Mouse (Mus musculus): ENCODE data around the gene Pofut1.
"Not testable (repeated sequence)": the region's sequence is repeated elsewhere in the genome, so short reads cannot be mapped to it uniquely, and the experiment has no call there.

The Pofut1 gene

DNA sequence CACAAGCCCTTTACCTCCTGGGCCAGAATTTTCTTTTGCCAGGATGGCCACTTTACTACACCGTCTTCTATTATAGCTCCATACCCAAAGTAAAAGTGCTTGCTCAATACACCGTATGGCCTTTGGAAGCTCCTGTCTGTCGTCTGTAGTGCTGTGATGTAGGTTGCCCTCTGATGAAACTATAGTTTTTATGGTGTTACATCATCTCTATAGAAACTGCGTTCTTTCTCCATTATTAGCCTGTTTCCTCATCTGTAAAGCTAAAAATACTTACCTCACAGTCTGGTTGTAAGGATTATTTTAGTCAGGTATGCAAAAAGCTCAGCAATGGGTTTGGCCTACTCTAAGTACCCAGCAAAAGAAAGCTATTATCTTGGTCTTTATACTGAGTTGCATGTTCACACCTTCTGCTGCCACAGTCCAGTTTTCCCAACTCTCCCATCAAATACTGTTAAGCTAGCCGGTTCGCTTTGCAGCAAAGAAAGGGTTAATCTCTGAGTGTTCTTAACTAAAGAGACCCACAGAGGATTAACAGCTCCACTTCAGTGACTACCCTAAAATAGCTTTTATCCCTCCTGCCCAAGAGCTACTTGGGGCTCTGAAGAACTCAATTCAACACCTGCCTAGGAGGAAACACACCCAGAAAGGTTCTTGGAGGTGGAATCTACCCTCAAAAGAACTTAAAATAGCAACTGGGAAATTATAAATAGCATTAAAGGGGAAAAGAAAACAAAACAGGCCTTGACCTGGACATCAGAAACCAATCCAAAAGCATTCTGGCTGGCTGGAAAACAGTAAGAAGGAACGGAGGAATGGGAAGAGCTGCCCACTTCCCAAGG, 2.1 kb upstream of the Pofut1 start:
- DNase-seq (ENCODE audit: low read depth): no peak

DNA sequence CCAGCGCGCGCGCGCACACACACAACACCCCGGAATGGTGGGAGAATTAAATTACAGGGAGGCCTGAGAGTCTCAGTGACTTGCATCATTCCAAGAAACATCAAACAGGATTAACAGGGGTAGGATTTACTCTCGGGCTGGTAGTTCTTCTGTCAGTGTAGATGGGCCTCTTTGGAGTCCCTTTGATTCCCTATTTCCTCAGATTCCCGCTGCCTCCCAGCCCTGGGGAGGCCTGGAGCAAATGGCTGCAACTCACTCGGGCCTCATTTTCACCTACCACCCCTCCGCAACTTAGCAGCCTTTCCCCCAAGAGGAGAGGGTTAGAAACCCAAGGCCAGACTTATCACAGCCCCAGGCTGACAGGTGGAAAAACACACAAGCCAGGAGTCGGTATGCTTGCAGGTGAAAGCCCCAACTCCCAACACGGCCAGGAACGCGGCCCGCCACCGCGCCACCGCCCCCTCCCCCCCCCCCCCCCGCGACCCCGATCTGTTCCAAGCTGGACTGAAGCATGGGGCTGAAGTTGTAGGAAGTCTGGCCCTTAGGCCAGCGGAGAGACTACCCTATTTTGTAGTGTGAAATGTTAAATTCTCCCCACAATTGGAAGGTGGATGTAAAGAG, 1.4 kb upstream of the Pofut1 start:
- no peak for DNase-seq (ENCODE audit: low read depth)

DNA sequence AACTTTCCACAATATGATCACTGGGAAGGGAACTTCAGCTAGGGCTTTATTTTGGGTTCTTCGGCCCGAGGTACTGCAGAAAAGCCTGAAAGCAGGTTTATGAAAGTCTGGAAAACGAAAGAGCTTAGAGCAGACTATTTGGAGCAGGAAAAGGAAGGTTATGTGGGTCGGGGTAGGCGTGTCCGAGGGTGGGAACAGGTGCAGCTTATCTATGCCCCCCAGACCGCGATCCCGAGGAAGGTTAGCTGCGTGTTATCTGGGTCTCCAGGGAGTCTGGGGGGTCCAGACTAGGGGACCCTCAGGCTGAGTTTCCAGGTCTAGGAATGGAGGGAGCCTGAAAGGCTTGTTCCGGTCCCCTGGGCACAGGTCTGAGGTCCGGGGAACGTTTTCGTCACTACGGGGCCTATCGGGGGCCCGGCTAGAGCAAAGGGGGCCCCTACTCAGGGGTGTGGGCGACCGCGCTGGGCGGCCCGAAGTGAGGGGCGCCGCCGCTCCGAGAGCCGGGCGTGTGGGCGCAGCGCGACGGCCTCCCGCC, 565 bp upstream of the Pofut1 start:
- DNase-seq (ENCODE audit: low read depth): no peak

DNA sequence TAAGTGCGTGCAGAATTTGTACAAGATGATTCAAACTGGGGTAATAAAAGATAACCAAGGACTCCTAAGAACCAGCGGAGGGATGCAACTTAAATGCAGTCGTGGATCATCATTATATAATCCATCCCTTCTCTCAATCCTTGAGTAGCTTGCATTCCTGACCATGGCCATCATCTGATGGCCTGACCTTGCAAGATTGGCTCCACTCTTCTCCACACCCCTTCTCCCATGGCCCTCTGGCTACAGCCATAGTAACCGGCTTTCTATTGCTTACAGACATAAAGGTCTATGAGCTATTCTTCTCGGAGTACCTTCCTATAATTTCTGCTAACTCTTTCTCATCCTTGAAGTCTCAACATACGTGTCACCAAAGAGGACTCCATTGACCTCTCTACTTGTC, 823 bp downstream of the Pofut1 start:
- DNase-seq (ENCODE audit: low read depth): no peak

DNA sequence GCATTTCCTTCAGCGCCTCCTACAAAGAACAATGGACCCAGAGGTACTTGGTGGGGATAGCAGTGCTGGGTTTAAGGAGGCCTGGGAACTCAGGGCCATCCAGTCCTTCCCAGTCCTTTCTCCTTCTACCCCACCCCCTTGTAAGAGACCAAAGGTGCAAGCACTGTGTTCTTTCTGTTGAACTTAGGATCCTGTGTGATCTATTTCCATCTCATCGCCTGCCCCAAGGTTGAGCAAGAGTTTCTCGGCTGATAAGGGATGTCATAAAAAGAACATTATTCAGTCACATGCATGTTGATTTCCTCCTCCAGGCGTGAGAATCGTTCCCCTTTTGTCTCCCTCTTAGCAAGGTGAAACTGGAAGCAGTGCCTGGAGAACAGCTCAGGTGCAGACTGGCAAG, 8.4 kb downstream of the Pofut1 start:
- no peak for DNase-seq (ENCODE audit: low read depth)

DNA sequence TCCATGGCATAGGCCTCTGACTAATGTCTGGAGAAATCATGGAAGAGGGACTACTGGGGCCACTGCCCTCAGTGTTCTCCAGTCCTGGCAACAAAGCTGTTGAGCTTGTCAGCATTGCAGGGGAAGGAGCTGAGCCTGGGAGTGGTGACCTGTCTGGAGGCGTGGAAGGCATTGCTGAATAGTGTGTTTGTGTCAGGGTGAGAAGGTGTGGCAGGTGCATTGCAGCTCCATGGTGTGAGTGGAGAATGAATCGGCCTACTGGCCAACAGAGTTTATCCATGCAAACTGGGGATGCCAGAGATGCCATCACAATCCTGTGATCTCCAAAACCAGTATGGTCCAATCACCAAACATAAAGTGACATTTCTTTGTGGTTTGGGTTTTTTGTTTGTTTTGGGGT, 15.3 kb downstream of the Pofut1 start:
- DNase-seq (ENCODE audit: low read depth): no peak

DNA sequence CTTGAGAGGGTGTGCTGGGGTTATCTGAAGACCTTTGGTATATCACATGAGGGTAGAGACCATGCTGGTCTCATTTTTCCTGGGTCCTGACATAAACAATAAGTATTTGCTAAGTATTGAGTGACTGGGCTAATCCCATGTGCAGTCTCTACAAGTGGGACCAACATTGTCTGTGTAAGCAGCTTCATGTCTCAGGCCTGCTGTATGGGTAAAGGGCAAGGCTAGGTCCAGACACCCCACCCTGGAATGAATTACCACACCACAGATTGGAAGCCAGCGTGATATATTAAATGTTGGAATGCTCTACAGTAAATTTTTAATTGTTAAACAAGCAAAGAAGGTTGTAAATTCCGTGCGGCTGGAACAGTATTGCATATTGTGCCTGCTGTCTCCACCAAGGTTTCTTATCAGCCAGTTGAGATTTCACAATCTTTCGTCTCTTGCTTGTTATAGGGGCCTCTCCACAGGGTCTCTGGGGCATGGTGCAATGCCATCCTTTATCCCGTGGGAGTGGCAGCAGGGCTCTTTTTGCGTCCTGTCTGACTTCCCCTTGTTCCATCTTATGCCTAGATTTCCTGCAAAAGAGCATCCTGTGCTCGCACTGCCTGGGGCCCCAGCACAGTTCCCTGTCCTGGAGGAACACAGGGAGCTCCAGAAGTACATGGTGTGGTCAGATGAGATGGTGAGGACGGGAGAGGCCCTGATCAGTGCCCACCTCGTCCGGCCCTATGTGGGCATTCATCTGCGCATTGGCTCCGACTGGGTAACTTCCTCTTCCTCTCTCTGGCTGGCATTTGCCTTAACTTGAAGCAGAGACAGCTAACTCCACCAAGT, 17.9 kb downstream of the Pofut1 start:
- DNase-seq (ENCODE audit: low read depth): no peak

DNA sequence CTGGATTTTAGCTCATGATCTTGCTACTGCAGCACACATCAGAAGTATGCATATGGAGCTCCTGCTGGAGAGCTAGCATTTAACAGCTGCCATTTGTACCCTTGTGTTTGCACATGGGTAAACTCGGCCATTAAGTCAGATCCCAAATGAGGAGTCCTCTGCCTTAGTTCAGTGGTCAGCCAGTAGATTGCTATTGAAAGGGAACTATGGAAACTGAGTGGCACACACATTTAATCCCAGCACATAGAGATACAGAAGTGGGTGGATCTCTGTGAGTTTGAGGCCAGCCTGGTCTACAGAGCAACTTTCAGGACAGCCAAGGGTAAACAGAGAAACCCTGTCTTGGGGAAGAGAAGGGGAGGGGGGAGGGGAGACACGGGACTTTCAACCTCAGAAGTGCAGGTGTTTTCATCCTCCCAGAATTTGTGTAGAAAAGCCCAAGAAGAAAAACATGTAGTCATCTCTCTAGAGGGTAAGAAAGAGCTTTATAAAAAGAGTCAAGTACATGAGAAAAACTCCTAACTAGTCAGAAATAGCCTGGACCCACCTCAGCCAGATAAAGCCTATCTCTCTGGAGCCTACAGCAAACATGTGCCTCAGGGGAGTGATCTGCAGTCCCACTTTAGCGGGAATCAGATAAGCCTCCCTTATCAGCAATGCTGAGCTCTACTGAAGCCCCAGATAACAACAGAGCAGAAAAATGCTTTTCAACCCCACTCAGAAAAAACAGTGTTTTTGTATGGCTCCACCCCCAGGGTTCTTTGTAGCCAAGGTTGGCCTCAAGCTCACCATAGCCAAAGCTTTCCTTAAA, 18.7 kb downstream of the Pofut1 start:
- DNase-seq (ENCODE audit: low read depth): no peak

DNA sequence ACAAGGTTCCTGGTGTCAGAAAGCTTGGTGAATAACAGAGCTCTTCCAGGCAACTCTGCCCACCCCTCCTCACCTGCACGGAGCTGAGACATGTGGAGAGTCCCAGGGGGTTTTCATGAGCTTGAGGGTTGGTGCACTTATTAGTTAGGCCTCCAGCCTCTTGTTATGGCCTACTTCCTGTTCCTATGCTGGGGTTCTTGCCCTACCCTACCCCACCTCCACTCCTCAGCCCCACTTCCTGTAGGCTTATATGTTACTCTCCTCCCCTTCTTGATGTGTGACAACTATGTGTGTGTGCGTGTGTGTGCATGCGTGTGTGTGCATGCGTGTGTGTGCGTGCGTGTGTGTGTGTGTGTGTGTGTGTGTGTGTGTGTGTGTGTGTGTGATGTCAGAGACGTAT, 21.7 kb downstream of the Pofut1 start:
- DNase-seq (ENCODE audit: low read depth): no peak

DNA sequence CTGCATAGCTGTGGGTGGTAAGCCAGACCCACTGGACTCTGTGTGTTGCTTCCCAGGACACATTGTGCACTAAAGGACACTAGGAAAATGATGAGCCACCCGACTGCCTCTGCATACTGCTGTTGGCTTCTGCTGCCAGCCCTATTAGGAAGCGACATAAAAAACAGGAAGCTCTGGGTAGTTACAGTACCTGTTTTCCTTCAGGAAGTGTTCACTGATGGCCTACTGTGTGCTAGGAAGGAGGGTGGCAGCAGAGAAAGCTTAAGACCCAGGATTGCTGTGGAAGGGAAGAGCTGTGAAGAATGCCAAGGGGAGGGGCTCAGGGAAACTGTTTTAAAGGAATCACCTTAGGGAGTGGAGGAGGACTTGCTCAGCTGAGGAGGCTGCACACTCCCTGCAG, 26.0 kb downstream of the Pofut1 start:
- DNase-seq (ENCODE audit: low read depth): no peak

DNA sequence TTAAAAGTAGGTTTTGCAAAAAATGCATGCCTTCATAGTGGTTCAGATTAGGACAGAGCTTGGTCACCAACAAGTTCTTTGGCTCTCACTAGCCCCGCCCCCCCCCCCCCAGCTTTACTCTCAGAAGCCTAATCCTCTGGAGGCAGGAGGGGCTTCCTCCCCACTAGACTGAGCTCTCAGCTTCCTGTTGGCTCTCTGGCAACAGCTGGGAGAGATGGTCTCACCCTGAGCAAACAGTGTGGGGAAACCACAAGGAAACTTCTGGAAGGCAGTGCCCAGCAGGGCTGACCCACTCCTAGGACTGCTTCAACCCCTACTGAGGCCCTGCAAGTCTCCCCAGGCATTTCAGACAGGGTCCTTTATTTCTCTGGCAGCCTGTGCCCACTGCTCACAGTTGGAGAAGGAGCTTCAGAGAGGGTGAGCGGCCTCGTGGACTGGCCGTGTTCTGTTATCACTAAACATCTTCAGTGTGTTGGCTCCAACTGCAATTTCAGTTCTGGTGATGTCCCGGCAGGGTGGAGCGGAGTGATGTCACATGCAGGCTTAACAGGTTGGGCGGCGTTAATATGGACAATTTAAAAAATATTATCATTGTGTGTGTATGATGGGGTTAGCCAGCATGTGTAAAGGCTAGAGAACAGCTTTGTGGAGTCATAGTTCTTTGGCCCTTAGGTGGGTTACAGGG, 29.0 kb downstream of the Pofut1 start:
- DNase-seq (ENCODE audit: low read depth): not testable (repeated sequence)

DNA sequence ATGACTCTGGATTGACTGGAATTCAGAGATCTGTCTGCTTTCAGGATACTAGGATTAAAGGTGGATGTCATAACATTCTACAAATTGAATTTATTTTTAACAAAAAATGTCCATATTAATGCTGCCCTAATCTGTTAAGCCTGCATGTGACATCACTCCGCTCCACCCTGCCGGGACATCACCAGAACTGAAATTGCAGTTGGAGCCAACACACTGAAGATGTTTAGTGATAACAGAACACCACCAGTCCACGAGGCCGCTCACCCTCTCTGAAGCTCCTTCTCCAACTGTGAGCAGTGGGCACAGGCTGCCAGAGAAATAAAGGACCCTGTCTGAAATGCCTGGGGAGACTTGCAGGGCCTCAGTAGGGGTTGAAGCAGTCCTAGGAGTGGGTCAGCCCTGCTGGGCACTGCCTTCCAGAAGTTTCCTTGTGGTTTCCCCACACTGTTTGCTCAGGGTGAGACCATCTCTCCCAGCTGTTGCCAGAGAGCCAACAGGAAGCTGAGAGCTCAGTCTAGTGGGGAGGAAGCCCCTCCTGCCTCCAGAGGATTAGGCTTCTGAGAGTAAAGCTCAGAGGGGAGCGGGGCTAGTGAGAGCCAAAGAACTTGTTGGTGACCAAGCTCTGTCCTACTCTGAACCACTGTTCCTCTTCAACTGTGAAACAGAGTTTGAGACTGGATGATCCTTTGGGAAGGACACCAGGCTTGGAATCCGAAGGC, 33.0 kb downstream of the Pofut1 start:
- not testable (repeated sequence) for DNase-seq (ENCODE audit: low read depth)

DNA sequence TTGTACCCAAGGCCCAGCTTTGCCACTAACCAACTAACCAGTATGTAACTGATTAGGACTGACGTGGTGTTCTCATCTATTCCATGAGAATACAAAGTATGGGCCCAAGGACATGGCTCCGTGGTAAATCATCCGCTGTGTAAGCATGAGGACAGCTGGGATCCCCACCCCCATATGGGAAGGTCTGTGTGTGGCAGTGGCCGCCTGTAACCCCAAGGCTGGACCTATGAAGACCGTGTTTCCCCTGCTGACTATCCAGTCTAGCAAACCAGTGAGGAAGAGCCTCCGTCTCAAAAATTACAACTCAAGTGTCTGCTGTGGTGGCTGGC, 33.5 kb downstream of the Pofut1 start:
- DNase-seq (ENCODE audit: low read depth): no peak

DNA sequence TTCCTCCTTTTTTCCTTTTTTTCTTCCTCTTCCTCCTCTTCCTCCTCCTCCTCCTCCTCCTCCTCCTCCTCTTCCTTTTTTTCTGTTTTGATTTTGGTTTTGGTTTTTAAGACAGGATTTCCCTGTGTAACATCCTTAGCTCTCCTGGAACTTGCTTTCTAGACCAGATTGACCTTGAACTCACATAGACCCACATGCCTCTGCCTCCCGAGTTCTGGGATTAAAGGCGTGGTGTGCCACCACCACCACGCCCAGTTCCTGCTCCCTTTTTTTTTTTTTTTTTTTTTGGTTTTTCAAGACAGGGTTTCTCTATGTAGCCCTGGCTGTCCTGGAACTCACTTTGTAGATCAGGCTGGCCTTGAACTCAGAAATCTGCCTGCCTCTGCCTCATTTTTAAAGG, 34.2 kb downstream of the Pofut1 start:
- not testable (repeated sequence) for DNase-seq (ENCODE audit: low read depth)

DNA sequence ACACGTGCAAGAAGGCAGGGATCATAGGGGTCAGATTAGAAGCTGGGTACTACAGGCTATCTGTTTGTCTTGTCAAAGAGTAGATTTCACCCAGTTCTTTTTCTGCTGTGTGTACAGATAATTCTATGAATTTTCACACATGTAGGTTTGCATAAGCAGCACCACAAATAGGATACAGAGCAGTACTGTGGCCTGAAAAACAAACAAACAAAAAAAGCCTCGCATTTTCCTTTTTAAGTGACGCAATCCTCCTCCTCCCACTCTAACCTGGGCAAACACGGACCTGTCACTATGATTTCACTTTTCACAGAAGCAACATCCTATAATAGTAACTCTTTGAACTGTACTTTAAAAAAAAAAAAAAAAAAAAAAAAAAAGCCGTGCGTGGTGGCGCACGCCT, 35.1 kb downstream of the Pofut1 start:
- no peak for DNase-seq (ENCODE audit: low read depth)

DNA sequence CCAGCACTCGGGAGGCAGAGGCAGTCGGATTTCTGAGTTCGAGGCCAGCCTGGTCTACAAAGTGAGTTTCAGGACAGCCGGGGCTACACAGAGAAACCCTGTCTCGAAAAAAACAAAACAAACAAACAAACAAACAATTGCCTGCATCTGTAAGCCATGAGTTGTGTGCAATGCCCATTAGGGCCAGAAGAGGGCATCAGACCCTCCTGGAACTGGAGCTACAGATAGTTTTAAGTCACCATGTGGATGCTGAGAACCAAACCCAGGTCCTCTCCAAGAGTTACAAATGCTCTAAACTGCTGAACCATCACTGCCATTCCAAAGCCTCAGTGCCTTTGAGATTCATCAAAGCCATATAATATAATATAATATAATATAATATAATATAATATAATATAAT, 35.5 kb downstream of the Pofut1 start:
- not testable (repeated sequence) for DNase-seq (ENCODE audit: low read depth)

DNA sequence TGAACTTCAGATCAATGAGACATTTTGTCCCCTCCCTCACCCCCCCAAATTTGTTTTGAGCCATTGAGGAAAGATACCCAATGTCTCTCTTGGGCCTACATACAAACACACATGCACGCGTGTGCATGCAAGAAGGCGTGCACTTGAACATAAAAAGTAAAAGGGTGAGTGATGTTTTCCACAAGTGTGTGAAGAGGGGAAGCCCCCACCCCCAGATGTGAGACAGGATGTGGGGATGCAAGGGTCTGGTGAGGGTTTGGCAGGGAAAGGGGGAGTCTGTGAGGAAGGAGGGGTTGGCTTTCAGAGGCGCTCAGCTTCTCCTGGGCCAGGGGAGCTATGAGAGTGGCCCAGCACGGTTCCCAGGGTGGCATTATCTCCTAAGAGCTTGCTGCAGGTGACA, 37.0 kb downstream of the Pofut1 start:
- DNase-seq (ENCODE audit: low read depth): no peak

DNA sequence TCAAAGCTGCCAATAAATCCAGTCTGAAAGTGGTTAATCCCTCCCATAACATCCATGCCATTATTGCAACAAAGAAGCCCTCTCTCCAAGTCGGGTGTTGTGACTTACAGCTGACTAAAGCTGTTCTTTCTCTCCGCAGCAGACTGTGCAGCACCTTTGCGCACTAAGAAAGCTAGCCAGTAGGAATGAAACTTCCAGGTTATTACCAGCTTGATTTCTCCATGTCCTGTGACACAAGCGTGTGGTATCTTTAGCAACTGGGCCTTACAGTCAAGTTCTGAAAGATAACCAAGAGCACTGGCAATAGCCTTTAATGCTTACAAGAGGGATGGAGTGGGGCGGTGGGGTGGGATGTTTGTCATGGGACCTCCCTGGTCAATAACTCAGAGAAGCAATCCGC, 42.6 kb downstream of the Pofut1 start:
- no peak for DNase-seq (ENCODE audit: low read depth)

DNA sequence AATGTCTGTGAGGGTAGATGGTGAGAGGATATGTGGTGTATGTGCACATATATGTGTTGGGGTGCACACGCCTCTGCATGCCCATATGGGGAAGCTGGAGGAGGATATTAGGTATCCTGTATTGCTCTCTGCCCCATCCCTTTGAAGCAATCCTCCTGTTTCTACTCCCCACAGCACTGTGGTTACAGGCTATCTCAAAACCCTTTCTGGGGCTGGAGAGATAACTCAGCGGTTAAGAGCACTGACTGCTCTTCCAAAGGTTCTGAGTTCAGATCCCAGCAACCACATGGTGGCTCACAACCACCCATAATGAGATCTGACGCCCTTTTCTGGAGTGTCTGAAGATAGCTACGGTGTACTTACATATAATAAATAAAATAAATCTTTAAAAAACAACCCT, 45.2 kb downstream of the Pofut1 start:
- no peak for DNase-seq (ENCODE audit: low read depth)

DNA sequence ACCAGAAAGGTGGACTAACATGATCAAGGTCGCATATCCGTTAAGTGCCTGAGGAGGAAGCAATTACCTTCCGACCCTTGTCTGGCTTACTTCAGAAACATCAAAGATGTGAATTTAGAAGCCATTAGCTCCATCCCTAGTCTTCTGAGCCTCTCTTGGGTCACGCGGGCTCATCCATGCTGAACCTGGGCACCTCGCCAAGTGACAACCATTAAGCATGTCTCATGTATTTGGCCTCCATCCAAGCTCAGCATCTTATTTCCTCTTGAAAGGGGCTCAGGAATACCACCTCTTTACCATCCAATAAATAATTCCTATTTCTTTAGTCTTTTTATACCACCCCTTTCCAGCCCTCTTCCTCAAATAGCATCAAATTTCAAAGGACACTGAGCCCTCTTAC, 46.5 kb downstream of the Pofut1 start:
- DNase-seq (ENCODE audit: low read depth): no peak
